In the genomic region with DNA sequence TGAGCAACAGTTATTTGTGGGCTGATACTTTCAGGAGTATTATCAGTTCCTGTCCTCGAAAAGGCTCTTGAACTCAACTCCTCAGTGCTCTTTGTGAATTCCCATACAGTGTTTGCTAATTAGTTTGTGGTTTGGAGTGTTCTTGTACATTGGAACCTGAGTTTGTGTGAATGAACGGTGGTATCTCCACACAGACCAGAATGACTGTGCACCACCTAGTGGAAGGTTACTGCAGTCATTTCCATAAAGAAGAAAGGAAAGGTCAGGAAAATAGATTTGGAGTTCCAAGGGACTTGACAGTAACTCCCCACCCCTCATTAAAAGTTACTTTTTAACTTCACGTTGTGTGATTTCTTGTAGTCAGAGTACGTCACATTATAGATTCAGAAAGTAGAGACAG, we compare ENCODE assay signal across 7 mouse cellular contexts.
DNase-seq lines count a peak whose midpoint lies in the region; ATAC-seq lines count a peak whose summit lies in the region.

No protein-coding gene starts in this region.

- ATAC-seq in erythroblast, adult 5-6 weeks (replicated peaks; ENCODE audit: low FRiP score, poor library complexity, severe bottlenecking): no peak

- peak; percentile 11 to 20 for DNase-seq in kidney, adult 8-10 months
- no peak for DNase-seq in kidney, adult 11 months
- DNase-seq in thymus, postnatal 14 days: peak; percentile 12
- DNase-seq in thymus, postnatal 4 days: no peak
- DNase-seq in brain, adult 2 months (ENCODE audit: low read depth, low spot score): peak; percentile 51
- DNase-seq in right cerebral cortex, postnatal 10 days (ENCODE audit: low spot score in 2 of 2): no peak

Comparison
In these comparisons a context has a peak if more than half of its experiments do, and no peak if none do; other contexts are left out.
1. DNase-seq: peak in kidney, adult 8-10 months (2 of 2), thymus, postnatal 14 days (single experiment) and brain, adult 2 months (single experiment); none in kidney, adult 11 months (single experiment), thymus, postnatal 4 days (single experiment) and right cerebral cortex, postnatal 10 days (0 of 2).